In the genomic region with DNA sequence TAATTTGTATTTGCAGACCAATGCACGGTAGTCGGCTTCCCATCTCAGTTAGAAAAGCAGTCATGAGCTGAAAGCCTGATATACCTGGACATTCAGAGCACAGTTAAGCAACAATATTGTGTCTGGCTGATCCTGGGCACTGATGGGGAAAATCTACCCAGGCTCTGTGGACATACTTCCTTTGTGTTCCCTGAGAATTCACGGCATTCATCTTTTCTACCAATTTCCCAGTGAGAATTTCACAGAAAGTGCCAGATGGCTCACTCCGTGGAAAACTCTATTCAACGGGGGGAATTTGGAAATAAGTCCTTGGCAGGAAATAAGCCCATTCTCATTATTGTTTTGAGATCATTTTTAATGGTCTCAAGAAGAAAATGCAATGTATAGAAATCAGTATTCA, we compare ENCODE assay signal across 13 mouse cellular contexts.
DNase-seq lines count a peak whose midpoint lies in the region; ATAC-seq and TF ChIP-seq lines count a peak whose summit lies in the region.
"Had no signal": no experiment of that assay in that cellular context is flagged by ENCODE, and none has a peak within 500 bp of the region (broad histone marks: within the 10 kb centered on the region; RNA-seq: fewer than 3 reads in every experiment).

No protein-coding gene starts in this region.

- H3K4me2 ChIP-seq in forebrain, embryonic 13.5 days: no peak overlapping the region
- H3K4me2 ChIP-seq in forebrain, embryonic 11.5 days (ENCODE audit: low read depth, low read length, severe bottlenecking): no peak overlapping the region
- H3K4me2 ChIP-seq: embryonic facial prominence, embryonic 12.5 days; hindbrain, embryonic 13.5 days had no signal

- no peaks in the 10 kb centered on the region for H3K4me1 ChIP-seq in forebrain, embryonic 13.5 days
- no peaks in the 10 kb centered on the region for H3K4me1 ChIP-seq in forebrain, embryonic 11.5 days (replicated peaks; ENCODE audit: control insufficient read depth, insufficient read depth, low read length)
- H3K4me1 ChIP-seq: embryonic facial prominence, embryonic 12.5 days; heart, embryonic 10.5 days had no signal

- H3K36me3 ChIP-seq in forebrain, embryonic 13.5 days (ENCODE audit: poor library complexity, severe bottlenecking): no peaks in the 10 kb centered on the region
- no peaks in the 10 kb centered on the region for H3K36me3 ChIP-seq in forebrain, embryonic 11.5 days (ENCODE audit: control insufficient read depth, insufficient read depth, low read length)
- H3K36me3 ChIP-seq: embryonic facial prominence, embryonic 12.5 days; heart, embryonic 10.5 days; hindbrain, embryonic 13.5 days had no signal

- WGBS in forebrain, embryonic 13.5 days: 59% methylated on average over 5 of the region's 5 CpGs
- WGBS in forebrain, embryonic 11.5 days: 76% methylated on average over 5 of the region's 5 CpGs

- peak; percentile 50; the same call in 1 of the 2 replicates for ATAC-seq in forebrain, embryonic 13.5 days
- ATAC-seq in forebrain, embryonic 11.5 days (replicated peaks; ENCODE audit: low FRiP score): no peak
- ATAC-seq: hindbrain, postnatal 0 days had no signal

- no peak overlapping the region for H3K4me3 ChIP-seq in forebrain, embryonic 13.5 days
- H3K4me3 ChIP-seq in forebrain, embryonic 11.5 days (ENCODE audit: low read depth, low read length): no peak overlapping the region
- H3K4me3 ChIP-seq: embryonic facial prominence, embryonic 12.5 days; heart, embryonic 10.5 days; hindbrain, embryonic 13.5 days had no signal

- H3K27me3 ChIP-seq in forebrain, embryonic 13.5 days: no peaks in the 10 kb centered on the region
- no peaks in the 10 kb centered on the region for H3K27me3 ChIP-seq in forebrain, embryonic 11.5 days (ENCODE audit: control insufficient read depth, insufficient read depth, low read length)
- H3K27me3 ChIP-seq: embryonic facial prominence, embryonic 12.5 days; hindbrain, embryonic 13.5 days had no signal

- DNase-seq in forebrain, embryonic 11.5 days (ENCODE audit: low spot score): no peak
- peak; percentile 13 for DNase-seq in layer of hippocampus, adult 9-10 months (ENCODE audit: low spot score)
- no peak for DNase-seq in layer of hippocampus, adult 9-11 months
- DNase-seq in brain, embryonic 14.5 days (ENCODE audit: low read depth): peak; percentile 54
- DNase-seq in B cell, adult 2 months: no peak
- DNase-seq: adrenal gland, postnatal 10 days; gastrocnemius, postnatal 36 days; kidney, adult 11 months had no signal

- H3K9me3 ChIP-seq in forebrain, embryonic 13.5 days (replicated peaks): no peaks in the 10 kb centered on the region
- no peaks in the 10 kb centered on the region for H3K9me3 ChIP-seq in forebrain, embryonic 11.5 days (ENCODE audit: control insufficient read depth, low read length)
- H3K9me3 ChIP-seq: embryonic facial prominence, embryonic 12.5 days; heart, embryonic 10.5 days; hindbrain, embryonic 13.5 days had no signal

- no peak for TF ChIP-seq CTCF in brain, embryonic 14.5 days (IDR thresholded peaks at IDR 0.05; ENCODE audit: borderline replicate concordance, extremely low read depth, insufficient read depth, insufficient read length)

- no peak overlapping the region for H3K9ac ChIP-seq in forebrain, embryonic 13.5 days
- no peak overlapping the region for H3K9ac ChIP-seq in forebrain, embryonic 11.5 days (ENCODE audit: low read length)
- H3K9ac ChIP-seq: embryonic facial prominence, embryonic 12.5 days; hindbrain, embryonic 13.5 days had no signal

- no peak overlapping the region for H3K27ac ChIP-seq in forebrain, embryonic 13.5 days
- no peak overlapping the region for H3K27ac ChIP-seq in forebrain, embryonic 11.5 days (ENCODE audit: low read depth, low read length)
- H3K27ac ChIP-seq: embryonic facial prominence, embryonic 12.5 days; heart, embryonic 10.5 days; hindbrain, embryonic 13.5 days; hindbrain, postnatal 0 days had no signal

- no peak for TF ChIP-seq POLR2A in brain, embryonic 14.5 days (IDR thresholded peaks at IDR 0.05; ENCODE audit: borderline replicate concordance, extremely low read depth, insufficient read depth, insufficient read length, poor library complexity, severe bottlenecking)

Comparison
In these comparisons a context has a peak if more than half of its experiments do, and no peak if none do; other contexts are left out.
1. DNase-seq: peak in layer of hippocampus, adult 9-10 months (single experiment) and brain, embryonic 14.5 days (single experiment); none in forebrain, embryonic 11.5 days (single experiment), layer of hippocampus, adult 9-11 months (single experiment) and B cell, adult 2 months (0 of 2).